Mouse (Mus musculus): ENCODE data around the gene Lrrn1.

DNA sequence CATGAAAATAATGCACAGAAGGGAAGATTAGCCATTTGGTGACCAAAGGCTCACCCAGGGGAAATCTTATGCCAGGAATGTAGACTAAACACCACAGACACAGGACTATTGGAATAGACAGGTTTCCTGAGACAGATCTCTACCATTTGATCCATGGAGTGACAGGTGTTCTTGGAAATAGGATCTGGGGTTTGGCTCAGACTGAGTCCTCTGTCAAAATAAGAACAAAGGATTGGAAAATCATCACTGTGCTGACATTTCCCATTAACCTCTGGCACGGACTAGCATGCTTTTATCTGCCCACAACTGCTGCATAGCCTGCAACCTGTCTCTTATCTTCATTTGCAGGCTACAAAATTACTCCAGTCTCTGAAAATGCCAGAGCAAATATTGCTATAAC is 35.1 kb upstream of the Lrrn1 start:
- TF ChIP-seq CTCF (IDR thresholded peaks at IDR 0.05; ENCODE audit: control insufficient read depth, insufficient read depth, insufficient read length) (no peak), USF1 (IDR thresholded peaks at IDR 0.05; ENCODE audit: low read depth) (no peak), CEBPB (IDR thresholded peaks at IDR 0.05; ENCODE audit: low read depth) (no peak), MYOD1 (IDR thresholded peaks at IDR 0.05; ENCODE audit: control insufficient read depth, insufficient read length, low read depth) (peak; percentile 81), MYOG (IDR thresholded peaks at IDR 0.05; ENCODE audit: control insufficient read depth, extremely low read depth, insufficient read length) (no peak), MAX (IDR thresholded peaks at IDR 0.05) (no peak)

Measured in C2C12 (cell line).